Mouse (Mus musculus) layer of hippocampus, postnatal 25 days (tissue): ENCODE data around the gene Grm4. TPM values are rescaled to one million over a fixed set of nuclear protein-coding genes. Genes with fewer than 3 reads are reported as not detected.

ENCODE experiments used
- DNase-seq, 2 experiments: peaks; one replicate each; pipeline ENCODE4 v3.0.0; 2022; ENCODE audit warnings: mixed read lengths in 2 of 2, low spot score in 1 of 2; ENCODE audit errors: extremely low spot score in 1 of 2
- total RNA-seq, 2 experiments: library from RNA; stranded (reverse); gene quantifications; 2 replicates each; pipeline ENCODE4 v1.2.3; 2021

Gene Grm4
- total RNA-seq, 2 experiments from 2014 or later: 10.3 to 12.2 TPM

DNA sequence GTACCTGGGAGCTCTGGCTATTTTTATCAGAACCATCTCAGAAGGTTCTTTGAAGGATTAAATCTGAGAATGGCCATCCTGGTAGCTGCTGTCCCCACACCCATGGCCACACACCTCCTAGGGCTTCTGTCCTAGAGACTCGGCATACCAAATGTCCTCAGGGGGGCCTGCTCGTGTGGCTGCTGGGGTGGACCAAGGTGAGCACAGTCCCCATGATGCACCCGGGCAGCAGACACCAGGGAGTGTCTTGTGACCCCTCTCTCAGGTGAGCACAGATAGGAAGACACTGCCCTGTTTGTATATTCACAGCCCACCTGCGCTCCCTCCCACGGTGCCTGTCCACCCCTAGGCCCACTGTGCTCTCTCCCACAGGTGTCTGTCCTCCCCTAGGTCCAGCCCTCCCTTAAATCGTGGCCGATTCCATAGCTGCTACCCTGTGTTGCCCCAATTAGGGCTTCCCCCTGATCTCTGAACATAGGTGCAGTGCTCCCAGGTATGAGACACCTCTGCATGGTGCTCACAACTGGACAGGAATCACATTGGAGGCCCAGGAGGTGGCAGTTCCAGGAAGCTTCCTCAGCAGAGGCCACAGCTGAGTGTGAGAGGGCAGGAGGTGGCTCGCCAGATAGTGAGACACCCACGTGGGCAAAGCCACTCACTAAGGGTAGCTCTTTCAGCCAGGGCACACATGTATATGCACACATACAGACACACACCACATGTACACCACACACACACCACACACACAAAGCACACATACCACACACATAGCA lies 66.0 kb downstream of the Grm4 start:
- no peak for DNase-seq

DNA sequence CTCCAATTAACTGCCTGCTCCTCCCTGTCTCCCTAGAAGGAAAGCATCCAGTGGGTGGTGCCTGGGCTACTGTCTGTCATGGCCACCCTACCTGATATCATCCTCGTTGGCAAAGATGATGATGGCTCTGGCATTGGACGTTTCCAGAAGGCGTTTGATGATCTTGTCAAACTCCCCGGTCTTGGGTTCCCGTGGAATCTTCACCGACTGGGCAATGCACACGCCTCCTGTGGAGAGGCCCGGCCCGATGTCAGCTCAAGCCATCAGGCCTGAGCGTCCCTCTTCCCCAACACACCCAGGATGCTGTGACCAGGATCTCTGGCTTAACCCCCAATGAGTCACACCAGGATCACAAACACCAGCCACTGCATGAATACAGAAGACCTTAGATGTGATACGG lies 66.8 kb downstream of the Grm4 start:
- DNase-seq: no peak

DNA sequence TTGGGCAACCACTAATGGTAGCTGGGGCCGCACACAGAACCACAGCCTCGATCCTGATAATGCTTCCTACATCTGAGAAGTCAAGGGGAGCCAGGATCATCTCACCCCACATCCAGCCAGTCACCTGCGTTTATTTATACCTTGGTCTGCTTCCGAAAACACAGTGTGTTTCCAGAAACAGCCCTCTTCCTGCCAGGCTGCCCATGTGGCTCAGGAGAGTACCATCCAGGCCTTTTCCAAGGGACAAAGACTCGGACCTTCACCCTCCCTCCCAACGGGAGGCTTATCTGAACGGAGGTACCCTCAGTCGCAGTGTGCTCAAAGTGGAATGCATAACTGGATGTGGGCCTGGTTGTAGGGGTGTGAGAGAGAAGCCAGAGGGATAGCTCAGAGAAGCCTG lies 68.2 kb downstream of the Grm4 start:
- no peak for DNase-seq

DNA sequence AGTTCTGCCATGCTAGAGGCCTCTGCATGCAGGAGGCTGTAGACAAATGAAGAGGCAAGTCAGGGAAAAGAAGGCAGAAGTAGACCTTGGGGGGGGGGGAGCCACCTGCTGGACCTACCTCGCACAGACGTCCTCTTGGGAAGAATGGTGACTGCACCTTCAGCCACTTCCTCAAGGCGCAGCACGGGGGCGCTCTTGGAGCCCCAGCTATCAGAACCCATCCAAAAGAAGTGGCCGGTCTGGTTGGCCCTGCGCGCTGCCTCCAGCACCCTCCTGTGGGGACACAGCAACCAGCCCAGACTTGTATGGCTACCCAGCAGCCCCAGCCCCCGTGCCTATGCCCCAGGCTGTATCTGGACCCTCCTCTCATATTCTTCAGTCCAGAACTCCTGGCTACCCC lies 69.4 kb downstream of the Grm4 start:
- DNase-seq: no peak

DNA sequence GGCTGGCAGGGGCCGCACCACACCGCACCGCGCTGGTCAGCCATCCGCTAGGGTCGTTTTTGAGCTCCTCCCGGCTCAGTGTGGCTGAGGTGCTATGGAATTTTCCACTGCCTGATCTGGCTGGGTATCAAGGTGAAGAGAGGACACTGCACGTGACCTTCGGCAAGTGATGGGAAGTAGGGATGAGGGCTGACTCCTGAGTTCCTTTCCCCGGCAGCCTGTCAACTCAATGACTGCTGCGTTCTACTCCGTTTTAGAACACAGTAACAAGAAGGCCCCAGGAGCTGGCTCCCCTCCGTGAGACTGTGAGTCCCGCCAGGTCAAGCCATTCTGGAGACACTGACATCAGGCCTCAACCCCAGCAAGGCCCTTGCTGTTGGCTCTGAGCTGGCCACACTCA lies 70.0 kb downstream of the Grm4 start:
- no peak for DNase-seq

DNA sequence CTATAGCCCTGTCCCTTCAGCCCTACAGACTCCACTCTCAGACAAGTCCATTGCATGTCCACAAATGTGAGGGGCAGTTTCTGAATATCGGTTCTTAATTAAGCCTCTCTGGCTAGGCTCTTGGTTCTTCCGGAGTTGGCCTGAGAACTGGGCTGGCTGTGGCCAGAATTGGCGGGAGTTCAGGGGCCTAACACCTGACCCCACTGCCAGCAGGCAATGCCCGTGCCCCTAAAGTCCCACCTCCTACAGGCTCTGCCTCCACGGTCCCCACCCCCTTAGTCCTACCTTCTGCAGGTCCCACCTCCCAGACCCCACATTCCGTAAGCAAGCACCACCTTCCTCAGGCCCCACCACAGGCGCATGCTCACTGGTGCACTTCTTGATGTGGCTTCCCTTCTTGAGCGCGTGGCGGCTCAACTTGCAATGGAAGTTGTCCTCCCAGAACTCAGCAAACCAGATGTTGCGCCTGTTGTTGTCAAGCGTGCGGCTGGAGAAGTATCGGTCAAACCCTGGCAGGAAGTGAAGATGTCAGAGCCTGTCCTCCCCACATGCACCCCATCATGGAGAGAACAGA lies 71.4 kb downstream of the Grm4 start:
- DNase-seq: no peak

DNA sequence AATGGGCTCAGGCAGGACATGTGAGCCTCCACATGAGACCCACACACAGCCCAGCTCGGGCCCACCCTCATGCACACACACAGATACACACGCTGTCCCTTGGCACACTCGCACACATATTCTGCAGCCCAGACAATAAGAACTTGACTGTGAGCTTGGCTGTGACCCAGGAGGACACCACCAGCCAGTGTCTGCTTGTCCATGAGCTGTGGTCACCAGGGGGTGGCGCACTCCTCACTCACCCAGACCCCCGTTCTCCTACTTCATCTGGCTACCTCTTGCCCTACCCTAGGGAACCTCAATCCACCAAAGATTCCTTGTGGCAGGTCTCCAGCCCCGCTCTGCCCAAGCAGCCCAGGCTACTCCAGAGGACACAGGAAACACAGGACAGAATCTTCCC lies 72.5 kb downstream of the Grm4 start:
- no peak for DNase-seq

DNA sequence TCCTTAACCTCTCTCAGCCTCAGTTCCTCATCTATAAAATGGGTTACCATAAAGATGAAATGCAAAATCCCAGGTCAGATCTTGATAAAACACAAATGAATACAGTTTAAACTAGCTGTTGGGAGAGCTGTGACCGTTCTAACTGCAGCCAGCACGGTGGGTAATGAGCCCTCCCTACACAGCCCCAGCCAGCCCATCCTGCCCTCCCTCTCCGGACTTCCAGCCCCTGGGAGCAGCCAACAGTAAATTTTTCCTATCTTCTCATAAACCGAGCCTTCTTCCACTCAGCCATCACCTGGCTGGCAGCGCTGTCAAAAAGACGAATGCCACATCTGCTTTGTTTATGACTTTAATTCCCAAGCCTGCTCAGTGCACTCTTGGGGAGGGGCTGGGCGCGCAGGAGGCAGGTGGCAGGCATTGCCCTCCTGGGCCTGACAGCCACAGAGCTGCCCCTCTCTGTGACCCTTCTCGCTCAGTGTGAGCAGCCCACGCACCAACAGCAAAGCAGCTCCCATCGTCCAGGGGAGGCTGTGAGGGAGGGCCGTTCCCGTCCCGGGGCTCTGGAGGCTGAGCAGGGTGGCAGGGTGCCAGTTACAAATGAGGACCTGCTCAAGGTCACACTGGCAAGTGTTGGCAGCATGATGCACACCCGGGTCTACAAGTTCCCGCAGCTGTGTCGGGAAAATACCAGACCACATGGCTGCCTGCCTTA lies 75.7 kb downstream of the Grm4 start:
- no peak for DNase-seq

DNA sequence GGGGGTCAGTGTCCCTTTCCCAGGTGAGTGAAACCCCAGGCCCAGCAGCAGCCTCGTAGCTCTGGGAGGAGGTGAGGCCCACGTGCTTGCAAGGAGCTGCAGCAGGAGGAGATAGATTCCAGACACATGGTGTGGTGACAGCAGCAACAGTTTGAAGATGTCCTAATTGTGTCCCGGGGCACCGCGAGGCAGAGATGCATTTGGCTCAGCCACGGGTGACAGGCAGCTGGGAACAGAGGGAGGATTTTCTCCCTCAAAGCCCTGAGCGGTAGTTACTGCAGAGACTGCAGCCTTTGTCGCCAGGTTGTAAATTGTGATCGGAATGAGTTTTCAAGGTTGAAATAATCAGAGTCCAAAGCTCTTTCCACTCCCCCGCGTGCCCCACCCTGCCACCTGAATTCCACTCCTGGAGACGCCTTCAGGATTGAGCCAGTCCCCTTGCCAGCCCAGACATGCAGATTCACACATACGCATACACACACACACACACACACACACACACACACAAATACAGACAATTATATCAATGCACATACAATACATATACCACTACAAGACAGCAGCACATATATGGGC lies 78.6 kb downstream of the Grm4 start:
- no peak for DNase-seq

DNA sequence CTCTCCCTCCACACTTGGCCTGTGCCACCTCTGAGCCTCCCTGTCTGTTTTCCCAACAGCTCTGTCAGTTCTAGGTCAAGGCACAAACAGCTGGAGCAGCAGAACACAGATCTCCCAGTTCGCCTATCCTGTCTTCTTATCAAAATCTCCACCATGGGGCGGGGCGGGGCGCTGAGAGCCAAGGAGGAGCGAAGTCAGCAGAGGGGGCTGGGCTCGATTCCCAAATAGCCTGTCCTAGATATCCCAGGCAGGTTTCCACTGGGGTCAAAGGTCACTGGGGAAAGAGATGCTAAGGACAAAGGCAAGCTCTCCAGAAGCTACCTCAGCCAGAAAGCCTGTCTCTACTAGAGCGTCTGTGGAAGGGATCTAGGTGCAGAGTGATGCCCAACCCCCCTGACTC lies 79.4 kb downstream of the Grm4 start:
- no peak for DNase-seq

DNA sequence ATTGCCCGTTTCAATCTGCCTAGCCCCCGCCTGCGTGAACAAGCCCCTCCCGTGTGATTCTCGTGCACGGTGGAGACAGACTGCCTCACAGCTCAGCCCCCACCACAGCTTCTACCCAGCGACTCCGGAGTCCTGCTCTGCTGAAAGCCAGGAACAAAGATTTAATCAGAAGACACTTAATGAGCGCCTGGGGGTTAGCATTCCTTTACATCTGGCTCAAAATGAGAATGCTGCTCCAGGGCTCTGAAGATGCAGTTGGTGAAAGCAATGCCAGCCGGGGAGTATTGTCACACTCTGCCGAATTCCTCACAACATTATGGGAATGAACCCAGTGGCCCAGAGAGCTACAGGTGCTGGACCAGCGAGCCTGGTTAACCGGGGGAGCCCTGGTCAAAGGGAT lies 85.4 kb downstream of the Grm4 start:
- DNase-seq: no peak

DNA sequence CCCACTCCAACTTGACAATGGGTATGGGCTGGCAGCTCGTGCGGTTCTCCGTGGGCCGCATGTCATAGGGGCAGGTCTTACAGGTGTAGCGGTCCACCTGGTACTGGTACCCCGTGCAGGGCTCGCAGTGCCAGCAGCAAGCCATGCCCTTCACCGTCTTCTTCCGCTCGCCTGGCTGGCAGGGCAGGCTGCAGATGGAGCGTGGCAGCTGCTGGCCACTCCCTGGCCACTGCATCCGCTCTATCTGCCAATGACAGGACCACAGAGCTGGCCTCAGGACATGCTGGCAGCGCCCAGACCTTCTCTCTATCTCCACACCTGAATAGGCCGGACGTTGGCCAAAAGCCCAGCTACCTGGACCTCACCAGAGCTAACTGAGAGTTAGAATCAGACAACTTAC lies 86.0 kb downstream of the Grm4 start:
- DNase-seq: no peak

DNA sequence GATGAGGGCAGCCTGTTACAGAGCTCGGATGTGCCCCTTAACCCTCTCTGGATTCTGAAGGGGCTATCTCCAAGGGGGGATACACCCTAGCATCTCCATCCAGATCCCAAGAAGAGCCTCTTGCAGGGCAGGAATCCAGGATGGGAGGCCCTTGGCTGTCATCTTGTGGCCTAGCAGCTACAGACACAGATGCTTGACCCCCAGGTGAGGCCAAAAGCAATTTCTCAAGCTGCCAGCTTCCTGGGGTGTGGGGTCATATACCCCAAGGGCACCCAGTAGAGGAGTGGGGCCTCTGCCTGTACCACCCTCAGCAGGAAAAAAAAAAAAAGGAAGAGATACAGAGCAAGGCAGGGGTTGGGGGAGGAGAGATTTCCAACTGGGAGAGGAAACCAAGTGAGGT lies 87.1 kb downstream of the Grm4 start:
- DNase-seq: no peak

DNA sequence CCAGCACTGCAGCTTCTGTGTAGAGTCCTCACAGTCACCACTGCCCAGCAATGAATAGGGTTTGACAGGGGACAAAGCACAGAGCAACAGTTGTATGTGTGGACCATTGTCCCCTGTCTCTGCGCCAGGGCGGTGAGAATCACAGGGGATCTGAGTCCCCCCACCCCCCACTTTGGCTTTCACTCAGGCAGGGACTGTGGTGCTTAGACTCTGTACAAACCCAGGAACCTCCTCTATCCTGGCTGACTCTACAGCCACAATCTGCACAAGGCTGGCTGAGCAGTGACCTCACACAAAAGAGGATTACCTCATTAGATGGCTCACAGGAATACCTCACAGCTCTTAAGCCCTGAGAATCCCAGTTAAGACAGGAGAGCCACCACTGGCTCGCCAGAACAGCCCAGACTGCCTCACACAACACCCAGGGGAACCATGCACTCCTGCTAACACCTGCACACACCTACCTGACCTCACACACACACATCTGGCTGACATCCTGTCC lies 88.0 kb downstream of the Grm4 start:
- DNase-seq: no peak

DNA sequence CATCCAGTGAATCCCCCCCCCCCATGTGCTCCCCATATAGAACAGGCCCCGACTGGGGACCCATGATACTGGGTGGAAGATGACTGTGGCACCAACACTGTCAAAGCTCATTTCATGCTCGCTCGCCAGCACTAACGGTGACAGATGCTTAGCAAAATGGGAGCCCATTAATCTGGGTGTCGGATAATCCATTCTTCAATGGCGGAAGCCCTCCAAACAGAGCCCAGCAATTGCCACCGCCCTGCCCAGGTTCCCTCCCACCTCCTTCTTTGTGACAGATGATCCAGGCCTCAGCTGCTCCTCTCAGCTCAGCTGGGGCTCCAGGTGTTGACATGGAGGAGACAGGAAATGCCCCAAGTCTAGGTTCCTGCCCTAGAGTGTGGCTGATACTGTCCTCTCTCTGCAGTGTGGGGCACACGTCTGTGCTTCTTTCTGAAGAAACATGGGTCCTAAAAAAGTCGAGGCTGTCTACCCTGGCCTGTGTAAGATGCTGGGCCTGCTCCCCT lies 89.0 kb downstream of the Grm4 start:
- no peak for DNase-seq

DNA sequence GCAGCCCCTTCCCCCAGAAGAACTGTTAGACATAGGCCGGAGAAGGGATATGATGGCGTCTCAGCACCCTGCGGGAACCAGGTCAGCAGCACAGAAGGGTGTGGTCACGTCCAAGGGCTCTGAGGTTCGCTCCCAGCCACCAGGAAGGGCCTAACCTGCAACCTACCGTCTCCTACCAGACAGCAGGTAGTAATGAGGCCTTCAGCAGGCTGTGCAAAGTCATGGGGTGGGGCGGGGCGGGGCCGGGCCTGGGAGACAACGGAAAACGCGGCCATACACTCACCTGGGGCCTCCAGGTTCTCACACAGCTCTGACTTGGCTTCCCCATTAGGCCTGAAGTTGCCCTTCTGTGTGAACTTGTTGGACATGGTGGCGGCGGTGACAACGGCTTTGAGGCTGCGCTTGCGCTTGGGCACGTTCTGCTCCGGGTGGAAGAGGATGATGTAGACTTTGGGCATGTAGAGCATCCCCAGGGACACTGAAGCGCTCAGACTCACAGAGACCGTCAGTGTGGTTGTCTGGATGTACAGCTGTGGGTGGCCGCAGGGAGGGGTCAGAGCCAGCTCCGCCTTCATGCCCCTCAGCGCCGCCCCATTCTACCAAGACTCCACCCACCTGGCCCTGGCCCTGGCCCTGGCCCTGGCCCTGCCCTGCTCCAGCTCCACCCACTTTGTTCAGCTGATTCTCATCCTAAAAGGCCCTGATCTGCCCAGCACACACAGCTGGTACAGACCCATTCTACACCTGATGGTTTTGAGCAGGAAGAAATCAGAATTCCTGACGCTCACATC lies 90.0 kb downstream of the Grm4 start:
- no peak for DNase-seq

DNA sequence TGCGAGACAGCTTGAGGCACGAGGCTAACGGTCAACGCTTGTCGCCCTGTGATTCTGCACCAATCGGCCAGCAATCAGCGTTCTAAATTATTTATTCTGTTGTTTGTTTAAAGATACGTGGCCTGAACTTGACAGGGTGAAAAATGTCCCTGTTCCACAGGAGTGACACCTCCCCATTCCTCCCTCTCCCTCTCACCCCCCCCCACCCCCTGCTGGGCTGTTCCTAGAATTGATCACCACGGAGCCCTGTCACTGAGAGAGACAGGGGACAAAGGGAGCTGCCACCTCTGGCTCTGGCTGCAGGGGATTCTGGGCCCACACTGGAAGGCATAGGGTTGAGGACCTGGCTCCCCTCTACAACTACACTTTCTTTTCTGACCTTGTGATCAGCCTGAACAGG lies 91.4 kb downstream of the Grm4 start:
- DNase-seq: no peak

DNA sequence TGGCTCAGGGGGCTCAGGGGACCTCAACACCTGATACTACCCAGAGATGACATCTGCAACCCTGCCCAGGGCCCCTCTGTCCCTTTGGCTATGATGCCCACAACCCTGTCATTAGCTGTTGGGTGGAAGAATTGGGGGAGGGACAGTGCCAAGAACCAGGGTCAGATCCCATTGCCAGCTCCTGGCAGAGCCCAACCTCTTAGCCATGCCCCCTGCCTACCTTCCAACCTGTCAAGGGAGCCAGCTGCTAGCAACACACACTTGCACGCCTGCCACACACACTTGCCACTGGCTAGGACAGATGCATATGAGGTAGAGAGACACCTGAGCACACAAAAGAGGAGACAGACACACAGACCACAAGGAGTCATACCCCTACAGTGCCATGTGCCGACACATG lies 96.2 kb downstream of the Grm4 start:
- no peak for DNase-seq

DNA sequence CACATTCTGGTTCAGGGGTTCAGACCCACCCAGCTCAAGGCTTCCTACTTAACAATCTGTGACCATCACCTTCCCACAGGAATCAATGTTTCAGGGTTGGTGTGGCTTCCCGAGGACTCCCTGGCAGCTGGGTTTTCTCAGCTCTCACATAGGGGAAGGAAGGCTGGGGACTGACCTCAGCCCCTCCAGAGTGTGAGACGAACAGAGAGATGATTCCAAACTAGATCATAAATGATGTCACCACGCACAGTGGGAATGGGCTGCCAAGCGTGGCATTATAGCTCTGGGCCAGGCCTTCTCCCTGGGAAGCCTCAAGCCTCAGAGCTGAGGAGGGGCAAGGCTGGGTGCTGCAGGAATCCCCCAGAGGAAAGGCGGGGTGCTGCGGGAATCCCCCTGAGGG lies 96.8 kb downstream of the Grm4 start:
- DNase-seq: no peak

DNA sequence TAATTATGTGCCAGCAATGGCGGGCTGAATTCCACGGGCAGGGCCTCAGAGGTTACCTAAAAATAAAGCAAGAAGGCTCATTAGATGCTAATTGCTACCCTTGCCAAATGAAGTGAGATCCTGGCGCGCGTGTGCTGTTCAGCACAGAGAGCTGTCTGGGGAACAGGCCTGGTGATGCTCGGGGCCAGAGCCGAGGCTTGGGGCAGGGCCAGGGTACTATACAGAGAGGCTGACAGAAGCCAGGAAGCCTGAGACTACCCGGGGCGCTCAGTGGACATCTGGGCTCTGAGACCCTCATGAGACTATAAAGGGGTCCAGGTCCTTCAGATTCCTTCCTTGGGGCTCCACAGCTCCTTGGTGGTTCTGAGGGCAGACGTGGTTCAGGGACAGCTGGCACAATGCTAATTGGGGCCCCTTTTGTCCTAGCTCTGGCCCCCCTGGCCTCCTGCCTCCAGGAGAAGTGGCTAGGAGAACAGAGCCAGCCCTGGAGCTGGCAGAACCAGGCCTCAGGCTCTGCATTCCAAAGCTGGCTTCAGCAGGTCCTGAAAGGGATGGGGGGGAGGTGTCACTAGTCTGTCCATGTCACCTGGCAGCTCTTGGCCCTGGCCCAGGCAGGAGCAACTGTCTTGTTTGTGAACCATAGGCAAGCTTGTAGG lies 98.3 kb downstream of the Grm4 start:
- peak; percentile 22 to 33 for DNase-seq
